In the genomic region with DNA sequence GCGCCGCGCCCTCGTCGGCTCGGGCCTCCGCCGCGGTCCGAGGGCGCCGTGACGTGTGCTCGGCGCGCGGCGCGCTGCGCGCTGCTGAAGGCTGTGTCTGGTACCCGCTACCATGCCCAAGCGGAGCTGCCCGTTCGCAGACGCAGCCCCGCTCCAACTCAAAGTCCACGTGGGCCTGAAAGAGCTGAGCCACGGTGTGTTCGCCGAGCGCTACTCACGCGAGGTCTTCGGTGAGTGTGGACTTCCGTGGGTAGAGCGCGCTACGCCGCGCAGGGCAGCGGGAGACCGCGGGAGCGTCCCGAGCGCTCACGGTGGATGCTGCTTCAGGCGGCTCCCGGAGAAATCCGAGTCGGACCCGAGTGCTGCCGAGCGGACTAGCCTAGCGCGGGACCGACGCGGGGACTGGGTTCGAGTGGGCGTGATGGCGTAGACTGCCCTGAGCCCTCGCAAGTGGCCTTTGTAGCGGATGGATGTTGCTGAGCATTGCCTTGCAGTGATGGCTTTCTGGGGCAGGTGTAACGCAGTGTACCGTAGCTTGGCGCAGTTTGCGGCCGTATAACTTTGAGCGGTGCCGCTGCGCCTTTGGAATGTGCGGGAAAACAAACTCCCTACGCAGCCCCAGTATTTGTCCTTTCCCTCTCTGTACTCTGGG, we compare ENCODE assay signal across 8 mouse cellular contexts. TPM values are rescaled to one million over a fixed set of nuclear protein-coding genes. Genes with fewer than 3 reads are reported as not detected.
A peak's percentile ranks its signal among the peaks of the same experiment; 100 is the strongest.
DNase-seq lines count a peak whose midpoint lies in the region; ATAC-seq lines count a peak whose summit lies in the region.

No protein-coding gene starts in this region.

- peaks cover 29% of the 10 kb centered on the region for H3K36me3 ChIP-seq in neural tube, embryonic 13.5 days

- no peaks in the 10 kb centered on the region for H3K9me3 ChIP-seq in neural tube, embryonic 13.5 days

- peak; percentile 77 to 78 for DNase-seq in cerebellum, postnatal 10 days
- DNase-seq in cerebellum, adult 9-11 months: no peak
- peak; percentile 47 to 66 for DNase-seq in spleen, postnatal 10 days (ENCODE audit: low spot score in 2 of 2)
- no peak for DNase-seq in spleen, postnatal 36 days (ENCODE audit: low spot score in 2 of 2)
- DNase-seq in heart, postnatal 4 days: peak; percentile 55
- peak; percentile 46 for DNase-seq in liver
- DNase-seq in retina, embryonic 14.5 days (ENCODE audit: low spot score): no peak

- peak overlapping the region; percentile 93 for H3K4me2 ChIP-seq in neural tube, embryonic 13.5 days

- peak overlapping the region; percentile 82 for H3K27ac ChIP-seq in neural tube, embryonic 13.5 days (replicated peaks)

- no peaks in the 10 kb centered on the region for H3K27me3 ChIP-seq in neural tube, embryonic 13.5 days

- H3K4me1 ChIP-seq in neural tube, embryonic 13.5 days (replicated peaks): peaks cover 28% of the 10 kb centered on the region

- H3K9ac ChIP-seq in neural tube, embryonic 13.5 days: peak overlapping the region; percentile 76

- H3K4me3 ChIP-seq in neural tube, embryonic 13.5 days: peak overlapping the region; percentile 69

- WGBS in neural tube, embryonic 13.5 days: under 1% methylated on average over 75 of the region's 75 CpGs

- ATAC-seq in neural tube, embryonic 13.5 days (ENCODE audit: low read depth): no peak

RNA-seq across cellular contexts. Expression of gene Siva1, which starts 0.5 kb away (rescaled TPM):
- 10 to 100 TPM; 39.9 to 43.2 TPM for total RNA-seq in heart, postnatal 4 days (2021)
- 66.3 and 75.0 TPM in 2 replicates for polyA plus RNA-seq in neural tube, embryonic 13.5 days (2015; fragmentation: Nextera tagmentation; extraction: Ambion mirVana)

RNA-seq across cellular contexts. Expression of gene Adssl1, which starts 25.1 kb away (rescaled TPM):
- total RNA-seq in heart, postnatal 4 days (2021): 100 to 1,000 TPM; 135 to 137 TPM
- 3.2 and 3.6 TPM in 2 replicates for polyA plus RNA-seq in neural tube, embryonic 13.5 days (2015; fragmentation: Nextera tagmentation; extraction: Ambion mirVana)

RNA-seq across cellular contexts. Expression of gene Akt1, which starts 29.7 kb away (rescaled TPM):
- total RNA-seq in heart, postnatal 4 days (2021): 100 to 1,000 TPM; 352 to 392 TPM
- polyA plus RNA-seq in neural tube, embryonic 13.5 days (2015; fragmentation: Nextera tagmentation; extraction: Ambion mirVana): 73.4 and 101 TPM in 2 replicates

RNA-seq across cellular contexts. Expression of gene Zbtb42, which starts 33.6 kb away (rescaled TPM):
- 10 to 100 TPM in 1 of 2 experiments, 1 to 10 TPM in 1; 10.0 to 10.1 TPM for total RNA-seq in heart, postnatal 4 days (2021)
- polyA plus RNA-seq in neural tube, embryonic 13.5 days (2015; fragmentation: Nextera tagmentation; extraction: Ambion mirVana): 2.1 TPM in 2 replicates

RNA-seq across cellular contexts. Expression of gene Inf2, which starts 56.4 kb away (rescaled TPM):
- total RNA-seq in heart, postnatal 4 days (2021): 10 to 100 TPM; 18.6 to 19.7 TPM
- polyA plus RNA-seq in neural tube, embryonic 13.5 days (2015; fragmentation: Nextera tagmentation; extraction: Ambion mirVana): 1.4 and 1.5 TPM in 2 replicates

Comparison
In these comparisons a context has a peak if more than half of its experiments do, and no peak if none do; other contexts are left out.
1. DNase-seq: peak in cerebellum, postnatal 10 days (2 of 2), spleen, postnatal 10 days (2 of 2), heart, postnatal 4 days (single experiment) and liver (single experiment); none in cerebellum, adult 9-11 months (single experiment), spleen, postnatal 36 days (0 of 2) and retina, embryonic 14.5 days (single experiment).